Mouse (Mus musculus): ENCODE measurements around the gene Mrc1. TPM values are rescaled to one million over a fixed set of nuclear protein-coding genes. Genes with fewer than 3 reads are reported as not detected.
A peak's percentile ranks its signal among the peaks of the same experiment; 100 is the strongest.

Mrc1 gene
- total RNA-seq, 2 experiments from 2014 or later: 28.7 to 33.3 TPM

GRCm38 (mm10) chr2:14239151-14239550 is 10.0 kb downstream of the Mrc1 start:
- DNase-seq (ENCODE audit: low spot score in 2 of 2): no peak

GRCm38 (mm10) chr2:14244157-14244556 is 15.0 kb downstream of the Mrc1 start:
- DNase-seq (ENCODE audit: low spot score in 2 of 2): no peak

- no peak for DNase-seq (ENCODE audit: low spot score in 2 of 2)
These were observed 15.5 kb downstream of the Mrc1 start for GRCm38 (mm10) chr2:14244668-14245067.

- no peak for DNase-seq (ENCODE audit: low spot score in 2 of 2)
These were observed 20.8 kb downstream of the Mrc1 start for GRCm38 (mm10) chr2:14249839-14250564.

GRCm38 (mm10) chr2:14251938-14252337 is 22.7 kb downstream of the Mrc1 start:
- no peak for DNase-seq (ENCODE audit: low spot score in 2 of 2)

- DNase-seq (ENCODE audit: low spot score in 2 of 2): no peak
These were observed 29.2 kb downstream of the Mrc1 start for GRCm38 (mm10) chr2:14258345-14258850.

GRCm38 (mm10) chr2:14262090-14262489 is 32.9 kb downstream of the Mrc1 start:
- no peak for DNase-seq (ENCODE audit: low spot score in 2 of 2)

GRCm38 (mm10) chr2:14269160-14269559 is 40.0 kb downstream of the Mrc1 start:
- no peak for DNase-seq (ENCODE audit: low spot score in 2 of 2)

GRCm38 (mm10) chr2:14272088-14272487 is 42.9 kb downstream of the Mrc1 start:
- DNase-seq (ENCODE audit: low spot score in 2 of 2): no peak

- no peak for DNase-seq (ENCODE audit: low spot score in 2 of 2)
These were observed 46.6 kb downstream of the Mrc1 start for GRCm38 (mm10) chr2:14275796-14276195.

- DNase-seq (ENCODE audit: low spot score in 2 of 2): no peak
These were observed 50.1 kb downstream of the Mrc1 start for GRCm38 (mm10) chr2:14279256-14279655.

- no peak for DNase-seq (ENCODE audit: low spot score in 2 of 2)
These were observed 50.6 kb downstream of the Mrc1 start for GRCm38 (mm10) chr2:14279795-14280194.

GRCm38 (mm10) chr2:14295334-14295733 is 66.1 kb downstream of the Mrc1 start:
- peak; percentile 76 to 82 for DNase-seq (ENCODE audit: low spot score in 2 of 2)

GRCm38 (mm10) chr2:14312505-14313380 is 83.6 kb downstream of the Mrc1 start:
- no peak for DNase-seq (ENCODE audit: low spot score in 2 of 2)

GRCm38 (mm10) chr2:14315113-14315512 is 85.9 kb downstream of the Mrc1 start:
- DNase-seq (ENCODE audit: low spot score in 2 of 2): no peak

- no peak for DNase-seq (ENCODE audit: low spot score in 2 of 2)
These were observed 112.6 kb downstream of the Mrc1 start for GRCm38 (mm10) chr2:14341652-14342308.

GRCm38 (mm10) chr2:14342309-14342839 is 113.2 kb downstream of the Mrc1 start:
- DNase-seq (ENCODE audit: low spot score in 2 of 2): no peak
